Mouse (Mus musculus): ENCODE measurements around the gene Hdac4.

The Hdac4 gene

DNA sequence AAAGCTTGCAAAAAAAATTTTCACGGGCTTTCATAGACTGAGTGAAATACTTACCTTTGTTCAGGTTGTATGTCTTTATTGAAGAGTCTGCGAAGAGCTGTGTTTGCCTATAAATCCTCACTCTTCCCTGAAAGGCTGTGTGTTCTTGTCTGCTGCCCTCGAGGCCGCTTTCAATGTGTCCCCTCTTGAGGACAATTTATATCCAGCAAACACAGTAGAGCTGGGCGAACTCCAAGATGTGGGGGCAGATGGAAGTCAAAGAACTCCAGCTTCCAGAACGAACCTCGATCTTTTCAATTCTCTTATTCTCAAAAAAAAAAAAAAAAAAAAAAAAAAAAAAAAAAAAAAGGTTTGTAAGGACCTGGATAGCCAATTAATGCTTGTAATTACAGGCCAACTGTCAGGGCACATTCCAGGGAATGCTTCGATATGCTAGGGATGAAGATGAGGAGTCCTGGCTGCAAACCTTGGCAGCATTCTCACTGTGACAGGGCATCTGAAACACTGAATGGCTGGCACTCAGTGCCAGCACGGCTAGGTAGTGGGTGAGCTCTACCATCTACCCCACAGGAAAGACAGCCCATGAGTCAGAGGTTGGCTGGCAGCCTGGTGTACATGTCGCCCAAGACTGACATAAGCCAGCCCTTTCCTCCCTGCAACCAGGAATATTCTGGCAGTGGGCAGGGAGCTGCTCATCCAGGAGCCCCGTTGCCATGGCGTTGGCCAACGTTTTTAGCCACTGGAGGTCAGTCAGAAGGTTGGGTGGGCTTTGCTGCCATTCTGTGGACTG, at the start of gene Hdac4:
Gene Hdac4 (minus strand): TSS at position 340 of the 790 bp plus-strand sequence.
- peak; percentile 73 for DNase-seq (ENCODE audit: low read depth)

DNA sequence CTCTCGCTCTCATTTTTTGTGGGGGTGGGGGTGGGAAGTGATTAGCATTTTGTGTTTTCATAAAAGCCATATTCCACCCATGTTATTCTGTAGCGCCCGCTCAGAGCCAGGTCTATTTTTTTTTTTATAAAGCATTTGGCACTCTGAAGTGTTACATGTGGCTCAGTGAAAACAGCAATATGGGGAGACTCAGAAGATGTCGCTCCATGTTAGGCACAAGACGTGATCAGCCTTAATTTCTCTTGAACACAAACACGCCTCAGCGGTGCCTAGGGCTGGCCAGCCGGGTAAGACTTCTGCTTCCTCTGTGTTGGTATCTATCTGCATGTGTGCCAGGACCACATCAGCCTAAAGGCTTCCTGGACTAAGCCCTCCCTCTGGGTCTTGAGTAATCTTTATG, 48.0 kb upstream of the Hdac4 start:
- DNase-seq (ENCODE audit: low read depth) = no peak

DNA sequence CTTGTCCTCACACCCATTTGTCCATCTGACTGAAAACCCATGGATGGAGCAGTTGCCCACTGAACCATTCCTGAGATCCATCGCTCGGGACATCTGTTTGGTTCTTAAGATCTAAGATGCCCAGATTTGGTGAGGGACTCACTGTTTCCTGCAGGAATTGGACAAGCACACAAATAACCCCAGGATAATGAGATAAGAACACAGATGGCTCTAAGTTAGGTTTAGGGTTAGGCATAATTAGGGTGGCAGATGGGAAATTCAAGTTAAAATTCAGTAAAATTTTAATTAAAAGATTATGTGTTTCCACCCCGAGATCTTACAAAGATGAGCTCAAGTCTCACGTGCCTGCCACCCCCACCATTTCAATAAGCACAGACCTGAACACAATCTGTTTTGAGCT, 44.6 kb upstream of the Hdac4 start:
- DNase-seq (ENCODE audit: low read depth) = no peak

DNA sequence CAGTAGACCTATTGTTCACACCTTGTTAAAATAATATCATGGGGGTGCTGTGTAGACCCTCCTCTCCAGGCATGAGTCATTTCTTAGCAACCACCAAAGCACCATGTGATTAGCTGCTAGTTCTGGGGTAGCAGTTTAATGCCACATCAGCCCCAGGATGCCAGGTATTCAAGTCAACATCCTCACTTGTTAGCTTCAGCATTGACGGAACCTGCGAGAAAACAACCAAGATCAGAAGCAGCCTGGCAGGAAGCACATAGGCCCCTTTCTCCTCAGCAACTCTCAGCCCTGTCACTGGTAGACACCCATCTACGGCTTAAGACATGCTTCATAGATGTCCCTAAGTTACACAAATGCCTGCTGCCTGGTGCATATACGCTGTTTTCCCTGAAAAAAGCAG, 40.1 kb upstream of the Hdac4 start:
- DNase-seq (ENCODE audit: low read depth) = no peak

DNA sequence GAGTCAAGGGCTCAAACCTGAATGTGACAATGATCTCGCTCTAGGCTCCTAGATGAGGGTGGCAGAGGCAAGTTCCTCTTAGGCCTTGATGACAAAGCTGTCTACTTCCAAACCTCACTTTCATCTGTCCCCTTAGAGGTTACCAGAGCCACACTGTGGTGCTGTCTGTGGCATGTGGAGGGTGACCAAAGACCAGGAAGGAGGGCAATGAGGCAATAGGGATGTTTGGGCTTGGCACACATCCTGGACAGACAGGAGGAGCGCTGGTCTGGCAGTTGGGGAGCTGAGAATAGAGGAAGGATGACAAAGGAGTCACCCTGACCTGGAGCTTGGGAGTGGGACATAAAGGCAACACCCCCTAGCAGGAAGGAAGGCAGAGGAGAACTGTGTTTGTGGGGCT, 29.8 kb upstream of the Hdac4 start:
- DNase-seq (ENCODE audit: low read depth) = peak; percentile 73

DNA sequence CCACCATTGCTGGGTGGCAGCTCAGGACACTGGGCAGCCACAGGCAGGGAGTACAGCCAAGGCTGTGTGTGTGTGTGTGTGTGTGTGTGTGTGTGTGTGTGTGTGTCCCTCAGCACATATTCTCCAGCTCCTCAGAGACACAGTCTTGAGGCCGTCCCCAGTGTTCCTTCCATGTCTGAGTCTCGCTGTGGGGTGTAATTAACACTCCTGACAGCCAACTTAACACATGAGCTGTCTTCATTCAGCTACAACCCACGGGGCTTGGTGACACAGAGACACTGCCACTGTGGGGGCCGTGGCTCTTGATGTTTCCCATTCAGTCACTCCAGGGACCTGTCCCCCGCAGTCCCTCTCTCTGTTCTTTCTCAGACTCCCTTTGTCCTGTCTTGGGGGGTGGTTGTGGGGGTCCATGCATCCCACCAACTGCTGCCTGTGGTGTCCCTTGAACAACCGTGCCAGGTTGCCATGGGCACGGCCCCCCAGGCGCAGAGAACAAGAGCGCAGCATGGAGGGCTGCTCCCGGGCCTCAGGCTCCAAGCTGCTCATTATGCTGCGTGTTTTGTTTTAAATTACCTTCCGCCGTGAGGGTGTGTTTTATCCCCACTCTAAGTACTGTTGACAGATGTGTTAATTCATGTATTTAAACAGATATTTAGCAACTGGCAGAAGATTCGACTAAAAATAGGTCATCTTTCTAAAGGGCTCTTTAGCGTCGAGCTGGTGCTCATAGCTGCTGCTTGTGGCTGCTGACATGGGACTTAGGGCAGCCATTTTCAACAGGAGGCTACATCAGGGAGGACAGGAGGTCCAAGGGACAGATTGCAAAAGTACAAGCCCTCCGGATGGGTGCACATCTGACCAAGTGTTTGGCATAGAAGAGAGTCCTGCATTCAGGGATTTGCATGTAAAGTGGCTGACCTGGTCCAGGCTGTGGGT, 28.7 kb upstream of the Hdac4 start:
- no peak for DNase-seq (ENCODE audit: low read depth)

GRCm38 (mm10) chr1:92216710-92217109, 21.2 kb upstream of the Hdac4 start:
- DNase-seq (ENCODE audit: low read depth) = no peak

DNA sequence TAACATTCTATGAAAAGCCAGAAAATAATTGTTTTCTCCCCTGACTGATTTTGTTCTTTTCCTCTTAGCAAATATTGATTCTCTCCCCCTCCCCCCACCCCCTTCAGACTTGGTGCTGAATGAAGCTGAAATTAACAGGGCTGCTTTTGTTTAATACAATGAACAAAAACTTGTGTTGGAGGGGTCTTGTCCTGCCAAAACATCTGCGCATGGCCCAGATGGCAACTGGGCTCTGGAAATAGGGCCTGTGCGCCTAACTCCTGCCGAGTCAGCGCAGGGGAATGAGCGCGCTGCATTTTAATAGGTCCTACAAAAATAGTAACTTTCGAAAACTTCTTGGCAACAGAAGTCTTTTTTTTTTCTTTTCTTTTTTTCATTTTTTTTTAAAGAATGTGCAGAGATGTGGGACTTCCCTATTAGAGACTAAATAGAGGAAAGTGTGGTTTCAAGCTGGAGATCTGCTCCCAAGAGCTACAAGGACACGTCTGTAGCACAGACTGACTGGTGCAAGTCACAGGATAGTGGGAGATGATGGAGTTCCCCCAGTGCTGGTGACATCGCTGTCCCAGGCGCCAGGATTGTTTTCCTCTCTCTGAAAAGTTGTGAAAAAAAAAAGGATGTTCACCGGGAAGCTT, 20.6 kb upstream of the Hdac4 start:
- DNase-seq (ENCODE audit: low read depth) = no peak

DNA sequence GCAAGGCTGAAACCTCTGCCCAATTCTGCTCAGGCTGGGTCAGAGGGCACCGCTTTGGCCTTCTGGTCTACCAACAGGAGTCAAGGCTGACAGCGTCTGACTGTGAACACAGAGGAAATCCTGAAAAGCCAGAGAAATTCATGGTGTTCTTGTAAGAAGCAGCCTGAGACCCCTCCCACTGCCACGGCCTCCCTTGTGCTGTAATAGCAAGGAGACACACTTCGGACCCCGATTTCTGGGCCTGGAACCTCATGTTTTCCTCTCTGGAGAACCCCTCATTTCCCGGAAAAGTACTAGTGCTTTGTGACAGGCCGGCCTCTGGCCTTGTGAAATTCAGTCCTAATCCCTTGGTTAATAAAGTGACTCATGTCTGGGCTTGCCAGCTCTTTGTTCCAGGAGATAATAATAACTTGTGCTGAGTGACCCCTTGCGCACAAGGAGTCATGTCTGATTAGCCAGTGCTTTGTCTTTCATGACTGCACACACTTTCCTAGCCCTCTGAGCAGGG, 19.7 kb upstream of the Hdac4 start:
- no peak for DNase-seq (ENCODE audit: low read depth)

DNA sequence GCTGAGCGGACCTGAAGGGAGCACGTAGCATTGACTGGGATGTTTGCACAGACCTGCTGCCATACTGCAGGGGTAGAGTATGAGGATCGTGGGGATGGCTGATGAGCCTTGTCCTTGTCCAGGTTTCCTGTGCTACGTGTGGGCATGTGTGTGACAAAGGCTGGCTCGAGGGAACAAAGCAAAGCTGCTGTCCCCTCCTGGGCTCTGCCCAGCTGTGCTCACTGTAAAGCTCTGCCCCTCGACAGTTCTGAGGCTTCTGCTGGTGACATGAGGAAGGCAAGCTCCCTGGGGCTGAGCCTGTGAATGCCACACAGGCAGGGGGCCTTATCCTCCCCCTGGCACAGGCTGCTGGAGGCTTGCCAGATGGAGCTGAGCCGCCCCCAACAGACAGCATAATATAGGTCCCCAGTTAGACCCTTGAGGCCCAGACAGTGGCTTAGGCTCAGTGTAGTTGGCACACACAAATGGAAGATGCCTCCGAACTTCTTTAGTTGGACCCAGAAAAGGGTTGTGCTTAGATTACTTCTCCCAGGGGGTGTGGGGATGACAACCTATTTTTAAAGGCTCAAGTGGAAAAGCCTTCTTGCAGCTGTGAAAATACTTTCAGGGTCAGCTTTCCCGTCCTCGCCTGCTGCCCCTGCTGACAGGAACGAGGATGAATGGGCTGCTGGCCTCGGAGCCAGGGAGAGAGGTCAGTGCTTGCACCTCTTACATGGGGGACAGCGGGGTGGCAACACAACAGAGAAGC, 16.7 kb upstream of the Hdac4 start:
- no peak for DNase-seq (ENCODE audit: low read depth)

DNA sequence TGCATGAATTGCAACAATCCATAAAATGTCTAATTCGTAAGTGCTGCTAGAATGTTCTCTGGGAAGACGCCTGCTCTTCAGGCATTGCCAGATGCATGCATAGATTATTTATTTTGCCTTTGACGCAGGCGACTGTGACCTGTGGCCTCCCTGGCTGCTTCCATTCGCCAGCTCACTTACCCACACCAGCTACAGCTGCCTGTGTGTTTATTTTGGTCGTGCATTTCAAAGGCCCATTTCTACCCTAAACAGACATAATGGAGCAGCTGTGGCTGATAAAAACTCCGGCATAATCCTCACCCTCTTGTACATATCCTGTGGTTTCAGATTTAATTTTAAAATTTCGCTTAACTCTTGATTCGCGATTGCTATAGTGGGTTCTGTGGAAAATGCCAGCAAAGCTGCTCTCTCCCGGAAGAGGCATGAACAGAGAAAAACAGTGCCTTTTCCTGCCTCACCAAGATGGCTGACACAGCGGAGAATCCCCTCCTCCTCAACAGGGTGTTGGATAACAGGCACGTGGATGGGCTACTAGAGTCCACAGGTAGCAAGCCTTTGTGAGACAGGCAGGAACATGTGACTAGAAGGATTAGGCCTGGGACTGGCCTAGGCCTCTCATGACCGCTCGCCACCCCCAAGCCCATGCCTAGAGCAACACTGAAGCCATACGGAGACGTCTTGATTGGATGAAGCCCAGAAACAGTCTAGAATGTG, 7.3 kb upstream of the Hdac4 start:
- DNase-seq (ENCODE audit: low read depth) = no peak

DNA sequence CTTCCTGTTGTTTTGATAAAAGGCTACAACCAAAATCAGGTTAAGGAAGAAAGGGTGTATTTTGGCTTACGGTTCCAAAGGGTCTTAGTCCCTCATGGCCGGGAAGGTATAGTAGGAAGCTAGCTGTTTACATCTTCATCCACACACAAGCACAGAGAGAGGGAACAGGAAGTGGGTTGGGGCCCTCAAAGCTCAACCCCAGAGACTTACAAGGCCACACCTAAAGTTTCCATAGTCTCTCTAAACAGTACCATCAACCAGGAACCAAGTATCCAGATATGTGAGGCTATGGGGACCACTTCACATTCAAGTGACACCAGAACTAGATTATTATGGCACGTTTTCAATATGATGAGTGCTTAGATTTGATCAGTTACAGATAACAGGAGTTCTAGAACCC, 5.0 kb downstream of the Hdac4 start:
- peak; percentile 11 for DNase-seq (ENCODE audit: low read depth)

GRCm38 (mm10) chr1:92187137-92187536, 8.4 kb downstream of the Hdac4 start:
- DNase-seq (ENCODE audit: low read depth) = peak; percentile 8

- DNase-seq (ENCODE audit: low read depth) = no peak
Observed at GRCm38 (mm10) chr1:92184600-92184999, 10.9 kb downstream of the Hdac4 start.

GRCm38 (mm10) chr1:92183101-92183790, 12.3 kb downstream of the Hdac4 start:
- DNase-seq (ENCODE audit: low read depth) = peak; percentile 65

DNA sequence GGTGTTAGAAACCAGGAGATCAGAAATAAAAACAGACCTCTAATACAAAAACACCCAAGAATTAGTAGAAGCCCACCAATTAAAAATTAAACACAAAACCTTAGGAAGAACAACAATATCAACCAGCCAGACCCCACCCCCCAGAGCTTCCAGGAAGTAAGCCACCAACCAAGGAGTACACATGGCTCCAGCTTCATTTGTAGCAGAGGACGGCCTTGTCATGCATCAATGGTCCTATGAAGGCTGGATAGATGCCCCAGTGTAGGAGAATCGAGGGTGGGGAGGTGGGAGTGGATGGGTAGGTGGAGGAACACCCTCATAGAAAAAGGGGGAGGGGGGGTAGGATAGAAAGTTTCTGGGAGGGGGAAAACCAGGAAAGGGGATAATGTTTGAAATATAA, 13.5 kb downstream of the Hdac4 start:
- no peak for DNase-seq (ENCODE audit: low read depth)

GRCm38 (mm10) chr1:92180141-92181137, 15.1 kb downstream of the Hdac4 start:
- DNase-seq (ENCODE audit: low read depth) = peak; percentile 99

DNA sequence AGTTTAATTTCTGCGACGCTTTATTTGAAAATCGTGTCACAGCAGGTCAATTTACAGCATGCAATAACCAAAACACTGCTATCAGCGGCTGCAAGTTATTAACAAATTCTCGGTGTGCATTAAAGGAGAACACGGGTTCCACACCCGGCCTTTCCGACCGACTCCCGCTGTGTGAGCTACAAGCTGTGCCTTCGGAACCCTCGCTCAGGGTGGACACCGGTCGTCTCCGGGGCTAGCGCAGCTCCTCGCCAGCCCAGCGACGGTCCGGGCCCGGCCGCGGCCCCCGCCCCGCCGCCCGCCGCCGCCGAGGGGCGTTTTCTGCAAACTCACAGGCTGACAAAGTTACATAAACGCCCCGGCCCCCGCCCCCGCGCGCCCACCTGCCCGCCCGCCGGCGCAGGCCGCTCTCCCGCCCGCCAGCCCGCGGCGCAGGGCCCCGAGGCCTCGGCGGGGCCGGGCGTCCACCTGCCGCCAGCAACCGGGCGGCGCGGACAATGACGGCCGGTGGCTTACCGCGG, 16.0 kb downstream of the Hdac4 start:
- no peak for DNase-seq (ENCODE audit: low read depth)

DNA sequence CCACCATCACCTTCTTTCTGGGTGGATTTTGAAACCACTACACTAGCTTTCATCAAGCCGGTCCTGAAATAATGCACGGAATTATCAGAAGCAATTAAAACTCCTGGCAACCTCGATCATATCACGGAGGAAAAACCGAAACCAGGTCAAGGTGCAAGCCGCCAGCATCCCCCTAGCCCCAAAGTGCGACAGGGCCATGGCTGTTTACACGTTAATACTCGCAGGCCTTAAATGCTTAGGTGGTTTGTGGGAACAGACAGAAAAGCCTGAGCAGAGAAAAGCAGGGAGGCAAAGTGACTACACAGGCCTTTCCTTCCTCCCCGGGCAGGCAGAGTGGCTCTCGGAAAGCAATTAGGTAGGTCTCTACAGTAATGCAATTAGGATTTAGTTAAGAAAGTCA, 16.4 kb downstream of the Hdac4 start:
- DNase-seq (ENCODE audit: low read depth) = no peak
